In genomic region chr12:118621697-118622485, GRCm38 (mm10) we compare ENCODE assay signal across 10 mouse cellular contexts.
"Had no signal": no experiment of that assay in that cellular context is flagged by ENCODE, and none has a peak within 500 bp of the region (broad histone marks: within the 10 kb centered on the region; RNA-seq: fewer than 3 reads in every experiment).

No protein-coding gene starts in this region.

- H3K27ac ChIP-seq: limb, embryonic 13.5 days; liver, embryonic 14.5 days; midbrain, embryonic 12.5 days; stomach, postnatal 0 days had no signal

- H3K9me3 ChIP-seq: limb, embryonic 13.5 days; midbrain, embryonic 12.5 days had no signal

- H3K36me3 ChIP-seq: limb, embryonic 13.5 days; midbrain, embryonic 12.5 days had no signal

- ATAC-seq: midbrain, embryonic 16.5 days had no signal

- H3K4me3 ChIP-seq: limb, embryonic 13.5 days; midbrain, embryonic 12.5 days had no signal

- DNase-seq: left cerebral cortex, postnatal 4 days; lung, adult 18-20 months; right cerebral cortex, adult 18-20 months; right cerebral cortex, postnatal 25 days; thymus, postnatal 4 days had no signal

- H3K4me1 ChIP-seq: limb, embryonic 13.5 days had no signal

- H3K27me3 ChIP-seq: limb, embryonic 13.5 days had no signal

- H3K9ac ChIP-seq: limb, embryonic 13.5 days; liver, embryonic 14.5 days; midbrain, embryonic 12.5 days had no signal

- H3K4me2 ChIP-seq: limb, embryonic 13.5 days; midbrain, embryonic 12.5 days had no signal
